Mouse (Mus musculus) left cerebral cortex, adult 18-20 months (tissue): ENCODE results near the gene Chkb. TPM values are rescaled to one million over a fixed set of nuclear protein-coding genes. Genes with fewer than 3 reads are reported as not detected.
"Not testable (repeated sequence)": the region's sequence is repeated elsewhere in the genome, so short reads cannot be mapped to it uniquely, and the experiment has no call there.

Source experiments
- DNase-seq, 2 experiments: peaks; one replicate each; pipeline ENCODE4 v3.0.0; 2021 to 2022; ENCODE audit warnings: low spot score in 2 of 2, mixed read lengths in 1 of 2
- total RNA-seq, 2 experiments: library from RNA; stranded (reverse); gene quantifications; 2 replicates each; pipeline ENCODE4 v1.2.3; 2021

Chkb gene
- total RNA-seq, 2 experiments from 2014 or later, result 42.7 to 45.2 TPM

GRCm38 (mm10) chr15:89454857-89455256 is 25.1 kb upstream of the Chkb start:
- DNase-seq, result no peak

- DNase-seq, result peak; percentile 59 to 71
Observed at GRCm38 (mm10) chr15:89453865-89454478, 24.3 kb upstream of the Chkb start, which contains the start of gene Mapk8ip2. TSS of gene Mapk8ip2 (plus strand) at chr15:89453913.

GRCm38 (mm10) chr15:89452906-89453864 is 23.5 kb upstream of the Chkb start:
- DNase-seq, result peak in 1 of 2 experiments; percentile 57

- DNase-seq, result no peak
Observed at GRCm38 (mm10) chr15:89442486-89443070, 12.9 kb upstream of the Chkb start.

- DNase-seq, result no peak
Observed at GRCm38 (mm10) chr15:89435878-89436277, 6.2 kb upstream of the Chkb start.

- DNase-seq, result no peak
Observed at GRCm38 (mm10) chr15:89434136-89434535, 4.4 kb upstream of the Chkb start.

GRCm38 (mm10) chr15:89432946-89433345 is 3.2 kb upstream of the Chkb start:
- DNase-seq, result no peak

GRCm38 (mm10) chr15:89431806-89432205 is 2.1 kb upstream of the Chkb start:
- DNase-seq, result no peak

GRCm38 (mm10) chr15:89431271-89431670 is 1.6 kb upstream of the Chkb start:
- DNase-seq, result no peak

- DNase-seq, result not testable (repeated sequence)
Observed at GRCm38 (mm10) chr15:89430771-89431170, 1.1 kb upstream of the Chkb start.

GRCm38 (mm10) chr15:89430341-89430740 is 633 bp upstream of the Chkb start:
- DNase-seq, result no peak

GRCm38 (mm10) chr15:89428821-89429351 is 822 bp downstream of the Chkb start:
- no peak for DNase-seq

- DNase-seq, result no peak
Observed at GRCm38 (mm10) chr15:89428136-89428790, 1.4 kb downstream of the Chkb start.

GRCm38 (mm10) chr15:89426716-89427115 is 3.0 kb downstream of the Chkb start:
- no peak for DNase-seq

- no peak for DNase-seq
Observed at GRCm38 (mm10) chr15:89425711-89426121, 4.0 kb downstream of the Chkb start, which contains the start of gene Cpt1b. TSS of gene Cpt1b (minus strand) at chr15:89425863.

GRCm38 (mm10) chr15:89424621-89425020 is 5.1 kb downstream of the Chkb start:
- no peak for DNase-seq

GRCm38 (mm10) chr15:89421938-89422337 is 7.8 kb downstream of the Chkb start:
- no peak for DNase-seq

- DNase-seq, result no peak
Observed at GRCm38 (mm10) chr15:89415282-89415681, 14.4 kb downstream of the Chkb start.

- DNase-seq, result no peak
Observed at GRCm38 (mm10) chr15:89410118-89410517, 19.6 kb downstream of the Chkb start, which contains the start of gene Syce3. TSS of gene Syce3 (minus strand) at chr15:89410503.

- DNase-seq, result no peak
Observed at GRCm38 (mm10) chr15:89406691-89407090, 23.0 kb downstream of the Chkb start.
